Mouse (Mus musculus): ENCODE data around the gene Impg1. TPM values are rescaled to one million over a fixed set of nuclear protein-coding genes. Genes with fewer than 3 reads are reported as not detected.
"Not testable (repeated sequence)": the region's sequence is repeated elsewhere in the genome, so short reads cannot be mapped to it uniquely, and the experiment has no call there.

Gene Impg1
- polyA plus RNA-seq, 1 experiment from 2014 or later = 0.06 TPM

DNA sequence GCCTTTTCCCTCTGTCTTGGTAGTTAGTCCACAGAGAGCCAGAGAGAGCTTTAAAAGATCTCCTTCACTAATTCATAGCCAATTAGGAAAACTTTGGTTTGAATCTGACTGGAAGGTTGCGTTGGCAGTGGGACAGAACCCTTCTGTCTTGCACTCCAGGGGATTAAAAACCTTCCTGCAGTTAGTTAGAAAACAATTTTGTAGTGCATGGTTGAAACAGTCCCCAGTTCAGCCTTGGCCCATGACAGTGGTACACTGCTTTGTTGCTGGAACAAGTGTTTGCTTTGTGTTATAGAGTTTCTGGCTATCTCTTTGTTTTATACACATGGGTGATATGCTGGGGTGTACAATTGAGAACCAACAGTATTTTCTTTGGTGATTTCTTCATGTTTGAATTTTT, 124.4 kb downstream of the Impg1 start:
- 59% methylated on average over 1 of the region's 1 CpGs for WGBS

DNA sequence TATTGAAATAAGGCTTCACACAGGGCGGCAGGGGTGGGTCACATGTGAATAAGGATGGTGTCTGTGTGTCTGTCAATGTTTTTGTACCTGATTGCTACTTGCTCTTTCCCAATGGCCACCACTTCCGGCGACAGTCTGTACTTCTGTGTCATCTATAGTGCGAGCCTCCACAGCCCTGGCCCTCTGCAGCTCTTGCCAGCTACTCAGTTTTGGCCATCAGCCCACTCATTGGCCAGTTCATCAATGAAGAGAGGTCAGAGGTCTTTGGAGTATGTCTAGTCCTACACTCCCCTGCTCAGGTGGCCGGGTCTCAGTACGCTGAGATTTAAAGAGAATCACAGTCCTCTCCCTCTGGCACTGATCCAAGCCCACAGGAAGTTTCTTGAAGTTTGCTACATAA, 127.3 kb downstream of the Impg1 start:
- Histone ChIP-seq H3K36me3 (no peaks in the 10 kb centered on the region), H3K4me3 (no peak overlapping the region), H3K9ac (no peak overlapping the region), H3K4me2 (no peak overlapping the region), H3K9me3 (no peaks in the 10 kb centered on the region), H3K27me3 (0 out of 2 replicates have a peak, but pooled peaks cover under 1% of the 10 kb centered on the region), H3K27ac (replicated peaks) (no peak overlapping the region), H3K4me1 (replicated peaks) (no peaks in the 10 kb centered on the region)
- no peak for ATAC-seq (ENCODE audit: low read depth)
- 83% methylated on average over 6 of the region's 6 CpGs for WGBS

More for the DNA sequence above, 124.4 kb downstream of the Impg1 start:
- Histone ChIP-seq H3K4me2 (no peak overlapping the region), H3K4me1 (replicated peaks) (no peaks in the 10 kb centered on the region), H3K27me3 (no peaks in the 10 kb centered on the region), H3K9me3 (no peaks in the 10 kb centered on the region), H3K4me3 (no peak overlapping the region), H3K36me3 (no peaks in the 10 kb centered on the region), H3K9ac (no peak overlapping the region), H3K27ac (replicated peaks) (no peak overlapping the region)
- no peak for ATAC-seq (ENCODE audit: low read depth)

DNA sequence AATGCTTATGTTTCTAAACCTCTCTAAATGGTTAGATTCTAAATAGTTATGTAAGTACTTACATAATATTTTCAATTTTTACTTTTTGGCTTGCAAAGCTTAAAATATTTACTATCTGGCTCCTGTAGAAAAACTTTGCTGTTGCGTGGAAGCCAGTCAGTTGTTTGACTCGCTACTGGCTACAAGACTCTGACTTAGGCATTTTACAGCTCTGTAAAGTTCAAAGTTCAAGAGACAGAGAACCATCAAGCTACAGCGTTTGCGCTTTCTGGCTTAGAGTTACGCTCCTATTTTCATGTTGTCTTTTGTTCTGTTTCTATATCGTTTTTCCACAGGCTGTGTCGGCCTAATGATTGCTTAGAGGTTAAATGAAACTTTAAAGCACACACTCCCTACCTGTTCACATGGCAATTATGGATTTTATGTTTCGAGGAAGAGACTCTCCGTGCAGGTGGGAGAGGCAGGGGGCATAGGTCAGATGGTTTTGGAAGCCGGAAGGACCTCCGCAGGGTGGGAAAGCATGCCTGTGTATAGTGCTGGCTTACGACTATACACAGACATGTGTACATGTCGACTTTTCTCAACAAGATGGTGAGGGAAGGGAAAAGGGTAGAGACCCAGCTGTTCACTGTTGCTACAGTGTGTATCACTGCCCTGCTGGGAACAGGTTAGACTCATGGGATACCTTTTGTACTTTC, 129.5 kb downstream of the Impg1 start:
- Histone ChIP-seq H3K36me3 (no peaks in the 10 kb centered on the region), H3K27me3 (peaks cover 5% of the 10 kb centered on the region; the same call in 1 of the 2 replicates), H3K4me2 (no peak overlapping the region), H3K9ac (no peak overlapping the region), H3K9me3 (no peaks in the 10 kb centered on the region), H3K4me3 (no peak overlapping the region), H3K4me1 (replicated peaks) (peaks cover 5% of the 10 kb centered on the region; the same call in 1 of the 2 replicates), H3K27ac (replicated peaks) (no peak overlapping the region)
- ATAC-seq (ENCODE audit: low read depth) = no peak
- WGBS = 84% methylated on average over 13 of the region's 13 CpGs

DNA sequence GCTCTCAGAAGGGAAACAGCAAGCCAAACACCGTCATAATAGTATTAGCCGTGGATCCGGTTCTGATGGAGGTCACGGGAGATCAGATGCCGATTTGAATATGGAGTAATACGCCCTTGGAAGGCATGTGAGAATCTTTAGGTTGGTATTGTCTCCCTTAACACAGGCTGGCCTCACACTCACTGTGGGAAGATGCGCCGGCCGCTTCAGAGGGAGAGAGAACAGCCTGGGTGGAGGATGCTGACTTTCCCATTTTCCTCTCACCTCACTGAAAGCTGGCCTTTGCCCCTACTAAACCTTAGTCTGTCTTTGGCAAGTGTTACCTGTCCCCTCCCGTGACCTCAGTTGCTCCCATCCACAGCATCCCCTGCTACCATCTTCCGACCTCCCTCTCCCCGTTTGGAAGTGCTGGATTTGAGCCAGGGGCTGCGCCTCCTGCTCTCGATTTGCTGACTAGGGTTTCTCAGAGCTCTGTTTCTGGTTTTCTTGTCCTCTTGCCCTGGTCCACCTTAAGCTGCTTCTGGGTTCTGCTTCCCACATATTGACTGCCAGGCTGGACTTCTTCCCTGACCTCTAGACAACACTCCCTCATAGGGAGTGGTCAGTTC, 131.2 kb downstream of the Impg1 start:
- H3K36me3 ChIP-seq = no peaks in the 10 kb centered on the region
- H3K9me3 ChIP-seq = no peaks in the 10 kb centered on the region
- no peak overlapping the region for H3K9ac ChIP-seq
- peaks cover 5% of the 10 kb centered on the region; the same call in 1 of the 2 replicates for H3K27me3 ChIP-seq
- H3K4me3 ChIP-seq = no peak overlapping the region
- H3K27ac ChIP-seq (replicated peaks) = no peak overlapping the region
- no peak for ATAC-seq (ENCODE audit: low read depth)
- H3K4me2 ChIP-seq = no peak overlapping the region
- 69% methylated on average over 14 of the region's 14 CpGs for WGBS
- H3K4me1 ChIP-seq (replicated peaks) = peaks cover 5% of the 10 kb centered on the region; the same call in 1 of the 2 replicates

DNA sequence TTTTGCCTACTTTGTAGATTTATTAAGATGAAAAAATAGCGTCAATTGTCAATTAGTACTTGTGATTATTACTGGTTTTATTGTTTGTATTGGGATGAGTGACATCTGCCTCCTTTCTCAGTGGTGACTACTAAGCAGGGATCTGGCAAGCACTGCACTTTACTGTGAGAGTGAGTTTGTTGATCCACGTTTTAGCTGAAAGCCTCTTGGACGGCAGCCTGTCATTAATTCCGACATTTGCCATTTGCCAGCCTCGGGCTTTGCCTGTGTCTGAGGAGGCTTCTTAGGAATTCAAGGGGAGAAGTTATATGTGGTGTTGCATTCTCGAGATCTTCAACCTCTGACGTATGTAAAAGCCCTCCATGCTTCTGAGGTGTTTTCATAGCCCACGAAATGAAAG, 131.8 kb downstream of the Impg1 start:
- Histone ChIP-seq H3K4me2 (no peak overlapping the region), H3K9ac (no peak overlapping the region)
- no peak for ATAC-seq (ENCODE audit: low read depth)

DNA sequence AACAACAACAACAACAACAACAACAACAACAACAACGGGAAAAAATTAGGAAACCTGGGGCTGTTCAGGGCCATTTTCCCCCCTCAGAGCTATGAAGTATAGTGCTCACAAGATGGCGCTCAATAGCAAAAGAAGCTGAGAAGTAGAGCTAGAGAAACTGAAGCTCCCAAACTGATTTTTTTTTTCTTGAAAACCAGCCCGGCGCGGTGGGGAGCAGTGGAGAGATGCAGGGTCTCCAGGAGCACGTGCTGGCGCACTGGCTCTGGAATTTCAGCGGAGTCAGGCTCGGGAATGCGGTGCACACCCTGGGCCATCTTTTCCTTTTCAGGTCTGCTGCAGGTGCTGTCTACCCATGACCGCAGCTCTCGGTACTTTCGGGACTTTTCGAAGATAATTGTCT, 133.1 kb downstream of the Impg1 start:
- 24% methylated on average over 14 of the region's 14 CpGs for WGBS
- H3K9ac ChIP-seq = no peak overlapping the region
- H3K27me3 ChIP-seq = peaks cover 5% of the 10 kb centered on the region; the same call in 1 of the 2 replicates
- H3K36me3 ChIP-seq = no peaks in the 10 kb centered on the region
- H3K4me2 ChIP-seq = peak overlapping the region; percentile 54
- H3K27ac ChIP-seq (replicated peaks) = no peak overlapping the region
- H3K4me3 ChIP-seq = peak overlapping the region; percentile 21; the same call in 1 of the 2 replicates
- H3K4me1 ChIP-seq (replicated peaks) = peaks cover 5% of the 10 kb centered on the region; the same call in 1 of the 2 replicates
- peak; percentile 62 for ATAC-seq (ENCODE audit: low read depth)
- H3K9me3 ChIP-seq = no peaks in the 10 kb centered on the region

More for the DNA sequence above, 131.8 kb downstream of the Impg1 start:
- Histone ChIP-seq H3K4me3 (no peak overlapping the region), H3K4me1 (replicated peaks) (peaks cover 5% of the 10 kb centered on the region; the same call in 1 of the 2 replicates), H3K36me3 (no peaks in the 10 kb centered on the region), H3K27ac (replicated peaks) (no peak overlapping the region), H3K27me3 (peaks cover 5% of the 10 kb centered on the region; the same call in 1 of the 2 replicates), H3K9me3 (no peaks in the 10 kb centered on the region)
- 51% methylated on average over 8 of the region's 8 CpGs for WGBS

DNA sequence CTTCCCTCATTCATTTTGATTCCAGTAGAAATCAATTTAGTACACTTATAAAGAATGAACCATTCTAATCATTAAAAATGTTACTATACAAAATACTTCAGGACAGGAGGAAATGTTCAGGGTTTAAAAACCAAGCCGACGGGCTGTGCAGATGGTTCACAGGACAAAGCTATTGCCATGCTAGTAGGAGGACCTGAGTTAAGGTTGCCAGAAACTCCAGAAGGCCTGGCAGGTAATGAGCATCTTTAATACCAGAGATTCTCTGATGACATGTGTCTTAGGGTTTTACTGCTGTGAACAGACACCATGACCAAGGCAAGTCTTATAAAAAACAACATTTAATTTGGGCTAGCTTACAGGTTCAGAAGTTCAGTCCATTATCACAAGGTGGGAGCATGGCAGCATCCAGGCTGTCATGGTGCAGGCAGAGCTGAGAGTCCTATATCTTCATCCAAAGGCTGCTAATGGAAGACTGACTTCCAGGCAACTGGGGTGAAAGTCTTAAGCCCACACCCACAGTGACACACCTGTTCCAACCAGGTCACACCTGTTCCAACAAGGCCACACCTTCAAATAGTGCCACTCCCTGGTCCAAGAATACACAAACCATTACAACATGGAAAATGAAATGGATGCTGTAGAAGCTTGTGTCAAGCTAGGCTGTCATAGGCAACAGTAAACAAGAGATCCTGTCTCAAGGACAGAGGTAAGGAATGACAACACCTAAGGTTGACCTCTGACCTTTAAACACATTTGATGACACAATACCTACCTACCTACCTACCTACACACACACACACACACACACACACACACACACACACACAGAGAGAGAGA, 144.0 kb downstream of the Impg1 start:
- not testable (repeated sequence) for H3K36me3 ChIP-seq; ATAC-seq (ENCODE audit: low read depth); H3K4me2 ChIP-seq; H3K4me1 ChIP-seq (replicated peaks); H3K9ac ChIP-seq; H3K27me3 ChIP-seq; H3K27ac ChIP-seq (replicated peaks); H3K4me3 ChIP-seq; H3K9me3 ChIP-seq
- 98% methylated on average over 2 of the region's 2 CpGs for WGBS

DNA sequence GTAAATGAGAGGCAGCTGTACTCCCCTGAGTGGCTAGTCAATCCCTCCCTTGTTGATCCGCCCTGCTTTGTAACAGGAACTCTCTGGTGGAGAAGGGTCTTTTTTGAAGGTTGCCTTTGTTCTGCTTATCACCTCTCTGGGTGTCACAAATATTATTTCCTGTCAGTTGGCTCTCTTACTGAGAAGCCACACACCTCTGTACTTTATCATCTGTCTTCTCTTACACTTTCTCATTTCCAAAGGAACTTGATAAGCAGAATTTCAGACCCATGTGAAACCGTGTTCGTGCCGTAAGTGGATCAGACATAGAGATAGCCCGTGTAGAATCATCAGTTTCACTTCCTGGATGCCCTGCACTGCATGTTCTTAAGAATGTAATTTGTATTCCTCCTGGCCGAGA, 147.3 kb downstream of the Impg1 start:
- Histone ChIP-seq H3K27ac (replicated peaks) (no peak overlapping the region), H3K4me1 (replicated peaks) (no peaks in the 10 kb centered on the region), H3K27me3 (no peaks in the 10 kb centered on the region), H3K36me3 (no peaks in the 10 kb centered on the region), H3K4me3 (no peak overlapping the region), H3K4me2 (no peak overlapping the region), H3K9ac (no peak overlapping the region), H3K9me3 (no peaks in the 10 kb centered on the region)
- 91% methylated on average over 6 of the region's 6 CpGs for WGBS
- ATAC-seq (ENCODE audit: low read depth) = no peak

DNA sequence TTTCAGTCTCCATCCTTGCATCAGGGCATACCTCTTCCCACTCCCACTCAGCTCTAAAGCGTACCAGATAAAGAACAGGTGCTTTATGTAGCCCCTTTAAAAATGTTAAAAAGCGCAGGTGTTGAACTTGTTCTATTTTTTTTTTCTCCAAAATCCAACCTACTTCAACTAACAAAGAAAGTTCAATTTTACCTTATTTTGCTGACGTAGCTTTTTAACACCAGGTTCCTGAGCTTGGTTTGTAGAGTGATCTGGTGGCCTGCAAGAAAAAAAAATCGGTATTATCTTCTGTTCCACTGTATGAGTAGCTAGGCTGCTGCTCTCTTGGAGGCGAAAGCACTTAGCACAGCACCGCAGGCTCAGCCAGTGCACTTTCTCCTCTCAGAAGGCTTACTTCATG, 149.4 kb downstream of the Impg1 start:
- Histone ChIP-seq H3K4me3 (no peak overlapping the region), H3K9me3 (no peaks in the 10 kb centered on the region), H3K27ac (replicated peaks) (no peak overlapping the region), H3K4me1 (replicated peaks) (no peaks in the 10 kb centered on the region), H3K9ac (no peak overlapping the region), H3K4me2 (no peak overlapping the region), H3K36me3 (no peaks in the 10 kb centered on the region), H3K27me3 (no peaks in the 10 kb centered on the region)
- WGBS = 93% methylated on average over 6 of the region's 6 CpGs
- no peak for ATAC-seq (ENCODE audit: low read depth)

DNA sequence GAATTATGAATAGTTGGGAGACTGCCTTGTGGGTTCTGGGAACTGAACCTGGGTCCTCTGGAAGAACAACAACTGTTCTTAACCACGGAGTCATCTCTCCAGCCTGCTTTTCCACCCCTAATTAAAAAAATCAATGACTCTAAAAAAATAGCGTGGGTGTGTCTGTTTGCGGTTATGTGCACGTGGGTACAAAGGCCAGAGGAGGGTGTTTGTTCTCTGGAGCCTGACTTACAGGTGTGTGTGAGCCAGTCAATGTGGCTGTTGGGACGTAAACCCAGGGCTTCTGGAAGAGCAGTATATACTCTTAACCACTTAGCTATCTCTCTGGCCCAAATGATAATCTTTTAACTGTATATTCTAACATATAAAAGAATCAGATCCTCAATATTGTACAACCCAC, 151.7 kb downstream of the Impg1 start:
- Histone ChIP-seq H3K27me3 (no peaks in the 10 kb centered on the region), H3K4me3 (no peak overlapping the region), H3K36me3 (no peaks in the 10 kb centered on the region), H3K4me1 (replicated peaks) (no peaks in the 10 kb centered on the region), H3K9ac (no peak overlapping the region), H3K27ac (replicated peaks) (no peak overlapping the region), H3K4me2 (no peak overlapping the region), H3K9me3 (no peaks in the 10 kb centered on the region)
- 87% methylated on average over 5 of the region's 5 CpGs for WGBS
- ATAC-seq (ENCODE audit: low read depth) = no peak

DNA sequence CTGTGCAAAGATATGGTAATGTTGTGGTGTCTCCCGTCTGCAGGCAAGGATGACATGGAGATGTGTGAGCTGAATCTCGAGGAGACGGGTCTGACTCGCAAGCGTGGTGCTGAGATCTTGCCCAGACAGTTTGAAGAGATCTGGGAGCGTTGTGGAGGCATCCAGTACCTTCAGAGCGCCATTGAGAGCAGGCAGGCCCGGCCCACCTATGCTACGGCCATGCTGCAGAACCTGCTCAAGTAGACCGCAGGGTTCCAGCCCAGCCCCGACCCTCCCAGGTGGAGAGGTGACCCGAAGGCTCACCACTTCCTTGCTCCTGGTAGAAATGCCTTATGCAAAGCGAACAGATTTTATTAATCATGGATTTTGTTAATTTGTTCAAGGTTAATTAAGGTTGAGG, 157.7 kb downstream of the Impg1 start:
- no peak overlapping the region for H3K27ac ChIP-seq (replicated peaks)
- no peak overlapping the region for H3K4me3 ChIP-seq
- H3K27me3 ChIP-seq = no peaks in the 10 kb centered on the region
- ATAC-seq (ENCODE audit: low read depth) = no peak
- H3K4me1 ChIP-seq (replicated peaks) = no peaks in the 10 kb centered on the region
- WGBS = 92% methylated on average over 13 of the region's 13 CpGs
- no peak overlapping the region for H3K9ac ChIP-seq
- no peaks in the 10 kb centered on the region for H3K9me3 ChIP-seq
- no peaks in the 10 kb centered on the region for H3K36me3 ChIP-seq
- no peak overlapping the region for H3K4me2 ChIP-seq

DNA sequence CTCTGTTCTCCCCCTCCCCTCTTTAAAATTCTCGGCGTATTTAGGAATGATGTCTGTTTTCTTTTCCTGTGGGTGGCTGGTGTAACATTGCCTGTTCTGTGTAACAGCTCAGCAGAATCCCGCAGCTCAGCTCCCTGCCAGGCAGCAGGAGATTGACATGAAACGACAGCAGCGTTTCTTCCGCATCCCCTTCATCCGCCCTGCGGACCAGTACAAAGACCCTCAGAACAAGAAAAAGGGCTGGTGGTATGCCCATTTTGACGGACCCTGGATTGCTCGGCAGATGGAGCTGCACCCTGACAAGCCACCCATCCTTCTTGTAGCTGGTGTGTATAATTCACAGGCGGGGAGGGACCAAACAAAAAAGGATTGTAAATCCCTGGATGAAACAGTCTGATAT, 158.4 kb downstream of the Impg1 start:
- H3K4me3 ChIP-seq = no peak overlapping the region
- no peak overlapping the region for H3K4me2 ChIP-seq
- H3K4me1 ChIP-seq (replicated peaks) = no peaks in the 10 kb centered on the region
- no peaks in the 10 kb centered on the region for H3K9me3 ChIP-seq
- 0 out of 2 replicates have a peak overlapping the region, but pooled peaks have one; percentile 4 for H3K9ac ChIP-seq
- H3K27ac ChIP-seq (replicated peaks) = no peak overlapping the region
- H3K27me3 ChIP-seq = no peaks in the 10 kb centered on the region
- no peaks in the 10 kb centered on the region for H3K36me3 ChIP-seq
- WGBS = 48% methylated on average over 11 of the region's 11 CpGs
- ATAC-seq (ENCODE audit: low read depth) = no peak
